Mouse (Mus musculus): Measurements from ENCODE around the gene Tle6.

DNA sequence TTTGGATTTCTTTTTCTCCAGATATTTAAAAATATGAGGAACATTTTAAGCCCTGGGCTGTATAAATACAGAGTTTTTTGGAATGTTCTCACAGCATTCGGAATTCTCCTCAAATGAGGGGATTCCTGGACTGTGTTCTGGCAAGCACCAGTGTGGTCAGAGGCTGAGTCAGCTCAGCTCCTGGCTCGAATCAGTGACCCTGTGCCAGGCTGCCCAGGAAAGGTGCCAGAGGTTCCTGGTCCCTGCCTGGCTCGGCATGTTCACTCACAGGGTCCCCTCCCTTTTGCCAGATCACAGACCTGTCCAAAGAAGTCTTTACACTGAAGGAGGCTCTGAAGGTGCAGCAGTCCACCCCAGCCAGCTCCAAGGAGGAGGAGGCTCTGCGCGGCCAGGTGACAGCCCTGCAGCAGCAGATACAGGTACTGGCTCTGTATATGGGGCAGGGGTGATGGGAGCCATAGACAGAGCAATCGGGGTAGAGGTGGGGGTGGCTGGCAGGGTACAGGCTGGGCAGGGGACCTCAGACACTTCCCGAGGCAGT is 45.2 kb upstream of the Tle6 start:
- TF ChIP-seq CTCF (IDR thresholded peaks at IDR 0.05; ENCODE audit: extremely low read depth, insufficient read depth, insufficient read length, insufficient replicate concordance) (no peak), POLR2A (IDR thresholded peaks at IDR 0.05; ENCODE audit: low read depth, low read length) (no peak)
